Mouse (Mus musculus) embryonic facial prominence, embryonic 14.5 days (tissue): Measurements from ENCODE around the gene Slc44a3. TPM values are rescaled to one million over a fixed set of nuclear protein-coding genes. Genes with fewer than 3 reads are reported as not detected.

Experiments
- ATAC-seq: fragments of 200-750 bp; cut with Nextera tagmentation; 2 replicates; pipeline ENCODE4 v1.8.0; 2017; ENCODE audit warnings: low read depth, moderate number of reproducible peaks, moderate TSS enrichment
- DNase-seq: peaks from one replicate; pipeline ENCODE4 v3.0.0-alpha.2; 2015; ENCODE audit warnings: low spot score
- H3K27ac ChIP-seq: fragments of 300-500 bp; sonication (generic); replicated peaks from 2 replicates; pipeline ENCODE4 v1.5.1; 2014; ENCODE audit warnings: low read depth, mild to moderate bottlenecking, low read length, moderate library complexity
- H3K27me3 ChIP-seq: fragments of 300-500 bp; sonication (generic); replicated peaks from 2 replicates; pipeline ENCODE4 v1.6.1; 2014; ENCODE audit warnings: low read length; ENCODE audit not compliant: control insufficient read depth, insufficient read depth
- H3K36me3 ChIP-seq: fragments of 300-500 bp; sonication (generic); 2 replicates; pipeline ENCODE4 v1.6.1; 2014; ENCODE audit warnings: low read length, mixed read lengths; ENCODE audit not compliant: control insufficient read depth, insufficient read depth
- H3K4me1 ChIP-seq: fragments of 300-500 bp; sonication (generic); 2 replicates; pipeline ENCODE4 v1.6.1; 2014; ENCODE audit warnings: antibody characterized with exemption, low read length; ENCODE audit not compliant: control insufficient read depth, insufficient read depth
- H3K4me2 ChIP-seq: fragments of 300-500 bp; sonication (generic); 2 replicates; pipeline ENCODE4 v1.6.1; 2014; ENCODE audit warnings: low read depth, mild to moderate bottlenecking, low read length, moderate library complexity, mixed read lengths
- H3K4me3 ChIP-seq: fragments of 300-500 bp; sonication (generic); 2 replicates; pipeline ENCODE4 v1.5.1; 2014; ENCODE audit warnings: low read depth, mild to moderate bottlenecking, low read length
- H3K9ac ChIP-seq: fragments of 300-500 bp; sonication (generic); 2 replicates; pipeline ENCODE4 v1.6.1; 2014; ENCODE audit warnings: low read depth, mild to moderate bottlenecking, low read length, moderate library complexity, mixed read lengths
- H3K9me3 ChIP-seq: fragments of 300-500 bp; sonication (generic); 2 replicates; pipeline ENCODE4 v1.6.1; 2016; ENCODE audit warnings: low read length; ENCODE audit not compliant: control insufficient read depth
- WGBS: fragments of 180-500 bp; shearing (Covaris S2); extraction: QIAGEN DNeasy Blood & Tissue Kit; methylation state at CpG from one replicate; pipeline ENCODE4 v1.1.7; 2014; 5-methylcytosine and 5-hydroxymethylcytosine counted together
- polyA plus RNA-seq: library from polyadenylated mRNA; unstranded; fragments of >200 nt; fragmentation: Nextera tagmentation; extraction: Ambion mirVana; gene quantifications from 2 replicates; pipeline ENCODE4 v1.2.1, GENCODE M21; 2014

Gene Slc44a3
- polyA plus RNA-seq, 1 experiment from 2014 or later, result 6.4 TPM

- 79% methylated on average over 8 of the region's 8 CpGs for WGBS
- H3K36me3 ChIP-seq, result peaks cover 63% of the 10 kb centered on the region
These were observed 82.7 kb downstream of the Slc44a3 start for GRCm38 (mm10) chr3:121449527-121449926.

GRCm38 (mm10) chr3:121448606-121449005 is 83.6 kb downstream of the Slc44a3 start:
- peaks cover 60% of the 10 kb centered on the region for H3K36me3 ChIP-seq

More at GRCm38 (mm10) chr3:121449527-121449926, 82.7 kb downstream of the Slc44a3 start:
- H3K4me1 ChIP-seq, result peaks cover 6% of the 10 kb centered on the region; the same call in 1 of the 2 replicates
- DNase-seq (no peak), ATAC-seq (peak; percentile 13; the same call in 1 of the 2 replicates)
- no peak overlapping the region for H3K27ac ChIP-seq
- no peak overlapping the region for H3K9ac ChIP-seq
- no peaks in the 10 kb centered on the region for H3K9me3 ChIP-seq
- no peaks in the 10 kb centered on the region for H3K27me3 ChIP-seq
- H3K4me2 ChIP-seq, result no peak overlapping the region
- no peak overlapping the region for H3K4me3 ChIP-seq

GRCm38 (mm10) chr3:121448029-121448468 is 84.2 kb downstream of the Slc44a3 start:
- Histone ChIP-seq H3K9ac (no peak overlapping the region), H3K27me3 (no peaks in the 10 kb centered on the region), H3K4me2 (peak overlapping the region; percentile 7; the same call in 1 of the 2 replicates), H3K9me3 (no peaks in the 10 kb centered on the region), H3K4me1 (peaks cover 9% of the 10 kb centered on the region; the same call in 1 of the 2 replicates), H3K36me3 (peaks cover 65% of the 10 kb centered on the region), H3K4me3 (no peak overlapping the region), H3K27ac (peak overlapping the region; percentile 48)
- WGBS, result 34% methylated on average over 11 of the region's 11 CpGs
- peak; percentile 73 for ATAC-seq
- peak; percentile 73 for DNase-seq

More at GRCm38 (mm10) chr3:121448606-121449005, 83.6 kb downstream of the Slc44a3 start:
- Histone ChIP-seq H3K9me3 (no peaks in the 10 kb centered on the region), H3K9ac (no peak overlapping the region), H3K4me2 (peak overlapping the region; percentile 7; the same call in 1 of the 2 replicates), H3K27ac (peak overlapping the region; percentile 44), H3K4me3 (no peak overlapping the region), H3K27me3 (no peaks in the 10 kb centered on the region), H3K4me1 (peaks cover 6% of the 10 kb centered on the region; the same call in 1 of the 2 replicates)
- ATAC-seq (0 out of 2 replicates have a peak, but pooled peaks have one; percentile 20), DNase-seq (no peak)
- WGBS, result 63% methylated on average over 8 of the region's 8 CpGs

GRCm38 (mm10) chr3:121446454-121446853 is 85.8 kb downstream of the Slc44a3 start:
- Histone ChIP-seq H3K4me2 (no peak overlapping the region), H3K9ac (no peak overlapping the region), H3K4me3 (no peak overlapping the region), H3K27ac (no peak overlapping the region), H3K36me3 (peaks cover 65% of the 10 kb centered on the region), H3K4me1 (peaks cover 13% of the 10 kb centered on the region; the same call in 1 of the 2 replicates), H3K27me3 (no peaks in the 10 kb centered on the region), H3K9me3 (no peaks in the 10 kb centered on the region)
- 76% methylated on average over 6 of the region's 8 CpGs for WGBS
- no peak for ATAC-seq
- DNase-seq, result no peak

- Histone ChIP-seq H3K4me1 (peaks cover 34% of the 10 kb centered on the region), H3K4me2 (no peak overlapping the region), H3K36me3 (peaks cover 52% of the 10 kb centered on the region), H3K27ac (no peak overlapping the region), H3K4me3 (no peak overlapping the region), H3K9me3 (no peaks in the 10 kb centered on the region), H3K9ac (no peak overlapping the region), H3K27me3 (no peaks in the 10 kb centered on the region)
- ATAC-seq, result no peak
- DNase-seq, result no peak
- WGBS, result 85% methylated on average over 6 of the region's 6 CpGs
These were observed 87.8 kb downstream of the Slc44a3 start for GRCm38 (mm10) chr3:121444414-121444813.

- ATAC-seq, result no peak
These were observed 88.3 kb downstream of the Slc44a3 start for GRCm38 (mm10) chr3:121443861-121444271.

GRCm38 (mm10) chr3:121442288-121442687 is 89.9 kb downstream of the Slc44a3 start:
- peaks cover 42% of the 10 kb centered on the region for H3K36me3 ChIP-seq

More at GRCm38 (mm10) chr3:121443861-121444271, 88.3 kb downstream of the Slc44a3 start:
- no peaks in the 10 kb centered on the region for H3K9me3 ChIP-seq
- H3K27me3 ChIP-seq, result no peaks in the 10 kb centered on the region
- peaks cover 52% of the 10 kb centered on the region for H3K36me3 ChIP-seq
- H3K27ac ChIP-seq, result 0 out of 2 replicates have a peak overlapping the region, but pooled peaks have one; percentile 8
- H3K4me2 ChIP-seq, result no peak overlapping the region
- 82% methylated on average over 4 of the region's 4 CpGs for WGBS
- peaks cover 39% of the 10 kb centered on the region for H3K4me1 ChIP-seq
- H3K9ac ChIP-seq, result no peak overlapping the region
- no peak overlapping the region for H3K4me3 ChIP-seq
- peak; percentile 62 for DNase-seq

GRCm38 (mm10) chr3:121441504-121441903 is 90.7 kb downstream of the Slc44a3 start:
- peaks cover 42% of the 10 kb centered on the region for H3K36me3 ChIP-seq

More at GRCm38 (mm10) chr3:121442288-121442687, 89.9 kb downstream of the Slc44a3 start:
- H3K9me3 ChIP-seq, result no peaks in the 10 kb centered on the region
- no peaks in the 10 kb centered on the region for H3K27me3 ChIP-seq
- H3K4me2 ChIP-seq, result no peak overlapping the region
- 87% methylated on average over 5 of the region's 5 CpGs for whole genome bisulfite sequencing
- DNase-seq, result no peak
- H3K4me1 ChIP-seq, result peaks cover 44% of the 10 kb centered on the region
- ATAC-seq, result no peak
- no peak overlapping the region for H3K4me3 ChIP-seq
- no peak overlapping the region for H3K27ac ChIP-seq
- no peak overlapping the region for H3K9ac ChIP-seq

More at GRCm38 (mm10) chr3:121441504-121441903, 90.7 kb downstream of the Slc44a3 start:
- no peak overlapping the region for H3K4me2 ChIP-seq
- H3K9me3 ChIP-seq, result no peaks in the 10 kb centered on the region
- H3K4me3 ChIP-seq, result no peak overlapping the region
- no peaks in the 10 kb centered on the region for H3K27me3 ChIP-seq
- ATAC-seq (no peak), DNase-seq (no peak)
- WGBS, result 88% methylated on average over 12 of the region's 12 CpGs
- no peak overlapping the region for H3K27ac ChIP-seq
- H3K4me1 ChIP-seq, result peaks cover 51% of the 10 kb centered on the region
- H3K9ac ChIP-seq, result no peak overlapping the region
